Mouse (Mus musculus) heart, embryonic 15.5 days (tissue): ENCODE results near the gene Vrtn. TPM values are rescaled to one million over a fixed set of nuclear protein-coding genes. Genes with fewer than 3 reads are reported as not detected.
A peak's percentile ranks its signal among the peaks of the same experiment; 100 is the strongest.

ENCODE experiments used
- ATAC-seq: fragments of 200-750 bp; cut with Nextera tagmentation; replicated peaks from 2 replicates; pipeline ENCODE4 v1.8.0; 2017; ENCODE audit warnings: low read depth, moderate TSS enrichment; ENCODE audit not compliant: insufficient number of reproducible peaks, insufficient read depth, low FRiP score
- H3K27ac ChIP-seq: fragments of 300-500 bp; sonication (generic); 2 replicates; pipeline ENCODE4 v1.5.1; 2015; ENCODE audit warnings: mild to moderate bottlenecking, inconsistent platforms
- H3K27me3 ChIP-seq: fragments of 300-500 bp; sonication (generic); 2 replicates; pipeline ENCODE4 v1.6.1; 2015; ENCODE audit warnings: inconsistent platforms
- H3K36me3 ChIP-seq: fragments of 300-500 bp; sonication (generic); 2 replicates; pipeline ENCODE4 v1.6.1; 2015; ENCODE audit warnings: mild to moderate bottlenecking, inconsistent platforms
- H3K4me1 ChIP-seq: fragments of 300-500 bp; sonication (generic); replicated peaks from 2 replicates; pipeline ENCODE4 v1.6.1; 2015; ENCODE audit warnings: inconsistent platforms
- H3K4me2 ChIP-seq: fragments of 300-500 bp; sonication (generic); 2 replicates; pipeline ENCODE4 v1.6.1; 2015; ENCODE audit warnings: inconsistent platforms, mild to moderate bottlenecking, moderate library complexity
- H3K4me3 ChIP-seq: fragments of 300-500 bp; sonication (generic); 2 replicates; pipeline ENCODE4 v1.5.1; 2015; ENCODE audit warnings: mild to moderate bottlenecking, inconsistent platforms
- H3K9ac ChIP-seq: fragments of 300-500 bp; sonication (generic); 2 replicates; pipeline ENCODE4 v1.6.1; 2015; ENCODE audit warnings: mild to moderate bottlenecking, inconsistent platforms
- H3K9me3 ChIP-seq: fragments of 300-500 bp; sonication (generic); replicated peaks from 2 replicates; pipeline ENCODE4 v1.6.1; 2016; ENCODE audit warnings: inconsistent platforms
- WGBS: fragments of 180-500 bp; shearing (Covaris S2); methylation state at CpG from one replicate; pipeline ENCODE4 v1.1.7; 2015; ENCODE audit warnings: mixed read lengths; 5-methylcytosine and 5-hydroxymethylcytosine counted together
- polyA plus RNA-seq: library from polyadenylated mRNA; unstranded; fragments of >200 nt; fragmentation: Nextera tagmentation; extraction: Ambion mirVana; gene quantifications from 2 replicates; pipeline ENCODE4 v1.2.1, GENCODE M21; 2015

Vrtn gene
- 0.33 TPM in 1 of 2 replicates, not detected in the other for polyA plus RNA-seq

DNA sequence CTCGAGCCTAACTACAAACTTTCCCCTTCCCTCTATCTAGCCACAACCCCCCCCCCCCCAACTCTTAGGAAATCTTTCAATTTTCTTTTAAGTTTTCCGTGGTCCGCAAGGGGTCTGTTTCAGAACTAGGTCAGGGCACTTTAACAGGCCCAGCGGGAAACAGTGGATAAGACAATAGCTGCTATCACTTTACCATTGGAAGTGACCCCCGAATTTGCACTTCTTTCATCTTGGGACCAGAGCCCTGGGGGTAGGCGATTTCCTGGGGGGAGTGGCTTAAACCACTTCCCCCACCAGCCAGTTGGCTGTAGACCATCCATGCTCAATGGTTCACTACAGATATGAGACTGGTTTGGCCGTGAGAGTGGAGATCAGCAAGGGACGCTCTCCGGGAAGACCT is at the start of gene Vrtn:
Gene Vrtn (plus strand): TSS at position 366 of the 400 bp plus-strand sequence.
- no peak within 1 kb of the TSS for H3K4me2 ChIP-seq
- H3K9me3 ChIP-seq = no peaks in the 10 kb centered on the region
- 11% methylated on average over 9 of the region's 9 CpGs for WGBS
- H3K27ac ChIP-seq = no peak within 1 kb of the TSS
- peaks cover 55% of the 10 kb centered on the region for H3K27me3 ChIP-seq
- no peak for ATAC-seq
- peaks cover 9% of the 10 kb centered on the region; the same call in 1 of the 2 replicates for H3K4me1 ChIP-seq
- H3K4me3 ChIP-seq = 0 out of 2 replicates have a peak within 1 kb of the TSS, but pooled peaks have one; percentile 1
- H3K36me3 ChIP-seq = no peaks in the 10 kb centered on the region
- no peak within 1 kb of the TSS for H3K9ac ChIP-seq

DNA sequence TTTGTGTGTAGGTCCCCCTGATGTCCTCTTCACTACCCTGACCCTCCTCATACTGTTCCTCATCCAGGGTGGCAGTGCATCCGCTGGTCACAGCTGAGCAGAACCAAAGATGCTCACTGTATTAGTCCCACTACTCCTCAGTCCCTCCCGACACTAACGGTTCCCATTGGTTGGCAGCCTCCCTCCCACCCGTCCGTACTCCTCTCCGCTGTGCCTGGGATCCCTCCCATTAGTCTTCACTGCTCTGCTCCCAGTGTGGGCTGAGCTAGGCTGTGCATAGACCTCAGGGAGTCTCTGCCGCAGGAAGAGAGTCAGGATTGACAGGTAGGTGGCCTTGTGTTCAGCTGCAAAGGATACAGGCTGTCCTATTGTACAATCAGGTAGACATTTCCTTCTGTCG is 42.5 kb upstream of the Vrtn start:
- Histone ChIP-seq H3K27me3 (peaks cover 22% of the 10 kb centered on the region), H3K4me2 (no peak overlapping the region), H3K4me3 (no peak overlapping the region), H3K4me1 (no peaks in the 10 kb centered on the region), H3K9me3 (no peaks in the 10 kb centered on the region), H3K9ac (no peak overlapping the region), H3K27ac (no peak overlapping the region), H3K36me3 (no peaks in the 10 kb centered on the region)
- WGBS = 16% methylated on average over 8 of the region's 8 CpGs
- no peak for ATAC-seq

DNA sequence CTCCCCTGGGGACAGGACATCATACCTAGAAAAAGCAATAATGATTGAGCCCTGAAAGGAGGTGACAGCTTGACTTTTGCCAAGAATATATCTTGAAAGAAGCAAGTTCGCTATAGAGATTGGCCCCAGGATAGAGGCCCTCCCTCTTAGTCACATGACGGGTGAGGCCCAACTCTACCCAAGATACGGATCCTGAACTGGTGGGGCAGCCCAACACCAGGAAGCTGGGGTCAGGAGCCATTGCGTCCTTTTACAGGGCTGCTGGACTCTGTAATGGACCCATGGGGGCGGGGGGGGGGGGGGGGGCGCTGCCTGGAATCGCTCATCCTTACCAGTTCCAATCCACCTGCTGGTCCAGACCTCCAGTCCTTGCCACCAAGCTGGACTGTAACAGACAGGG is 36.8 kb upstream of the Vrtn start:
- H3K36me3 ChIP-seq = 0 out of 2 replicates have a peak, but pooled peaks cover 8% of the 10 kb centered on the region
- no peaks in the 10 kb centered on the region for H3K9me3 ChIP-seq
- no peak for ATAC-seq
- no peak overlapping the region for H3K27ac ChIP-seq
- no peak overlapping the region for H3K9ac ChIP-seq
- H3K4me2 ChIP-seq = no peak overlapping the region
- H3K4me1 ChIP-seq = no peaks in the 10 kb centered on the region
- peaks cover 5% of the 10 kb centered on the region; the same call in 1 of the 2 replicates for H3K27me3 ChIP-seq
- 89% methylated on average over 6 of the region's 7 CpGs for whole genome bisulfite sequencing
- H3K4me3 ChIP-seq = no peak overlapping the region

DNA sequence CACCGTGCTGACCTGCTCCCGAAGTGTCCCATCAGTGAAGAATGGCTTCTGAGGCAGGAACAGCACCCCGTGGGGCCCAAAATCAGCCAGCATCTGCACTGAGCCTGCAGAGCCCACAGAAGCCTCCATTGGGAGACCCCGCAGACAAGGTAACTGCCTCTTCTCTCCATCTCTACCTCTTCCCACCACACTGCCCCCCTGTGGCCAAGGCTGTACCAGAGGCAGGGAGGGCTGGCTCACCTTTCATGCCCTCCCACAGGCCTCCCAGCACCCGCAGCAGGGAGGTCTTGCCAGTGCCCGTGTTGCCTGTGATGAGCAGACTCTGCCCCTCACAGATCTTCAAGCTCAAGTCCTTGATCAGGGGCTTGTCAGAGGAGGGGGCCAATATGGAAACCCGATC is 35.0 kb upstream of the Vrtn start:
- H3K27me3 ChIP-seq = no peaks in the 10 kb centered on the region
- H3K4me2 ChIP-seq = no peak overlapping the region
- H3K9me3 ChIP-seq = no peaks in the 10 kb centered on the region
- no peaks in the 10 kb centered on the region for H3K4me1 ChIP-seq
- no peak overlapping the region for H3K4me3 ChIP-seq
- no peak overlapping the region for H3K9ac ChIP-seq
- H3K36me3 ChIP-seq = 0 out of 2 replicates have a peak, but pooled peaks cover 8% of the 10 kb centered on the region
- WGBS = 76% methylated on average over 7 of the region's 7 CpGs
- ATAC-seq = no peak
- no peak overlapping the region for H3K27ac ChIP-seq

DNA sequence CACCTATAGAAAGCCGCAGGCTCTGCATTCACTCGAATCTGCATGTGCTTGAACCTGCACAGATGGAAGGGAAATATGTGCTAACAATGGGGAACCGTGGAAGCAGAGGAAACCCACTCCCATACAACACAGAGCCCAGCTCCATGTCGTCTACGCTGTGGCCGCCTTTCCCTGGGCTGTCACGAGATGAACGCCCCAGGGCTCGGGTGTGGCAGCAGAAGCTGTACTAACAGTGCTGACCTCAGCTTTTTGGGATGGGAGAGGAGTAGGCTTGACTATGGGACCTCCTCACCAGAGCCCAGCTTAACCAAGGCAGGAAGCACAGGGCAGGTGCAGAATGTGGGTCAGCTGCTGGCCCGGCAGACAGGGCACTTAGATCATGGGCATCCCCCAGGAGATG is 29.1 kb upstream of the Vrtn start:
- Histone ChIP-seq H3K4me2 (no peak overlapping the region), H3K36me3 (0 out of 2 replicates have a peak, but pooled peaks cover 4% of the 10 kb centered on the region), H3K27me3 (no peaks in the 10 kb centered on the region), H3K4me1 (0 out of 2 replicates have a peak, but pooled peaks cover 2% of the 10 kb centered on the region), H3K9ac (no peak overlapping the region), H3K9me3 (no peaks in the 10 kb centered on the region), H3K27ac (no peak overlapping the region), H3K4me3 (no peak overlapping the region)
- ATAC-seq = no peak
- 88% methylated on average over 10 of the region's 10 CpGs for WGBS

DNA sequence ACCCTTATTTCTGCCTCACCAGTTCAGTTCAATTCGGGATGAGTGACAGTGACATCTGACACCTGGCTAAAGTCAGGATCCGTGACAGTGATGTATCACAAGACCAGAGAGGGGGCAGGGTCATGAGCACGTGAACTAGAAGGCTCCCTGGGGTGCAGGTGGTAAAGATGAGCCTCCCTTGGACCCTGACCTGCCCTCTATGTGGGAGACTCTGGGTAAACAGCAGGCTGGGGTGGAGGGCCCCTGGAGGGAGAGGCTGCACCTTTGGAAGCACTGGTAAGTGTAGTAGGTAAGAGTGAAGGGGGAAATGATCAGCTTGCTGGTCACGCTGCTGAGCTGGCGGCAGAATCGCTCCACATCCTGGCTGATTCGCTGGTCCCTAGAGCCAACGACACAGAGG is 28.3 kb upstream of the Vrtn start:
- Histone ChIP-seq H3K4me2 (no peak overlapping the region), H3K27ac (no peak overlapping the region), H3K9me3 (no peaks in the 10 kb centered on the region), H3K4me1 (0 out of 2 replicates have a peak, but pooled peaks cover 2% of the 10 kb centered on the region), H3K36me3 (0 out of 2 replicates have a peak, but pooled peaks cover 3% of the 10 kb centered on the region), H3K9ac (no peak overlapping the region), H3K27me3 (no peaks in the 10 kb centered on the region), H3K4me3 (no peak overlapping the region)
- WGBS = 67% methylated on average over 8 of the region's 8 CpGs
- ATAC-seq = no peak

DNA sequence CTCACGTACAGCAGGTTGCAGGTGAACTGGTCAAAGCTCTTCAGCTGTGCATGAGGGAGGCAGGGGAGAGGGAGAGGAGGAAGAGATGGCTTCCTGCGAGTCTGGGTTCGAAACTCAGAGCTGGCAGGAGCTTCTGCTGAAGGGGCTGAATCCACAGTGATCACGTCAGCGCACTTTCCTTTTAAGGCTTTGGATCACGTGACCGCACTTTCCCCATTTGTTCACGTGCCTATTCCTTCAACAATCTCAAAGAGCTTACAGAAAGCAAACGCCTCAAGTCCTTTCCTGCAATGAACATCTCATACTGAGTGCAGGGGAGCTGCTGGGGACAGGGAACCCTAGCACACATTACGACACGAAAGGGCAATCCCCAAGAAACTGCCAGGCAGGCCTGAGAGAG is 26.8 kb upstream of the Vrtn start:
- H3K36me3 ChIP-seq = no peaks in the 10 kb centered on the region
- no peak for ATAC-seq
- H3K4me2 ChIP-seq = no peak overlapping the region
- no peak overlapping the region for H3K4me3 ChIP-seq
- no peak overlapping the region for H3K27ac ChIP-seq
- no peaks in the 10 kb centered on the region for H3K27me3 ChIP-seq
- H3K4me1 ChIP-seq = 0 out of 2 replicates have a peak, but pooled peaks cover 2% of the 10 kb centered on the region
- 85% methylated on average over 11 of the region's 11 CpGs for WGBS
- H3K9me3 ChIP-seq = no peaks in the 10 kb centered on the region
- no peak overlapping the region for H3K9ac ChIP-seq

DNA sequence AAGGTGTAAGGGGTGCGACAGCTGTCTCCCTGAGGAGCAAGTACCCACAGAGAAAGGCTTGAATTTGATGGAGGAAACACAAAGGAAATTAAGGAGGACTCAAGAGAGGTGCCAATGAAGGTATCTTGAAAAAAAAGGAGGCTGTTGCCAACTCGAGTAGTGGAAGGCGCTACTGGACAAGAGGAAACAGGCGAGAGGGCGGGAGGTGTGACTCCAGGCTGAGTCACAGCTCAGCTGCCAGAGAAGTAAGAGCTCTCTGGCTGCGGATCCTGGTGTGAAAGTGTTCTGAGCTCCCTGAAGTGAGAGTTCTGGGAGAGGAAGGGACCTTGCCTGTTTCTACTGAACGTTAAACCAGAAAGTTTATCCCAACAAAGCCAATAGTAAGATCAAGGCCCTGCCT is 26.3 kb upstream of the Vrtn start:
- Histone ChIP-seq H3K27me3 (no peaks in the 10 kb centered on the region), H3K9me3 (no peaks in the 10 kb centered on the region), H3K4me3 (no peak overlapping the region), H3K9ac (no peak overlapping the region), H3K4me2 (no peak overlapping the region), H3K27ac (no peak overlapping the region), H3K4me1 (0 out of 2 replicates have a peak, but pooled peaks cover 2% of the 10 kb centered on the region), H3K36me3 (no peaks in the 10 kb centered on the region)
- WGBS = 43% methylated on average over 7 of the region's 7 CpGs
- ATAC-seq = no peak

DNA sequence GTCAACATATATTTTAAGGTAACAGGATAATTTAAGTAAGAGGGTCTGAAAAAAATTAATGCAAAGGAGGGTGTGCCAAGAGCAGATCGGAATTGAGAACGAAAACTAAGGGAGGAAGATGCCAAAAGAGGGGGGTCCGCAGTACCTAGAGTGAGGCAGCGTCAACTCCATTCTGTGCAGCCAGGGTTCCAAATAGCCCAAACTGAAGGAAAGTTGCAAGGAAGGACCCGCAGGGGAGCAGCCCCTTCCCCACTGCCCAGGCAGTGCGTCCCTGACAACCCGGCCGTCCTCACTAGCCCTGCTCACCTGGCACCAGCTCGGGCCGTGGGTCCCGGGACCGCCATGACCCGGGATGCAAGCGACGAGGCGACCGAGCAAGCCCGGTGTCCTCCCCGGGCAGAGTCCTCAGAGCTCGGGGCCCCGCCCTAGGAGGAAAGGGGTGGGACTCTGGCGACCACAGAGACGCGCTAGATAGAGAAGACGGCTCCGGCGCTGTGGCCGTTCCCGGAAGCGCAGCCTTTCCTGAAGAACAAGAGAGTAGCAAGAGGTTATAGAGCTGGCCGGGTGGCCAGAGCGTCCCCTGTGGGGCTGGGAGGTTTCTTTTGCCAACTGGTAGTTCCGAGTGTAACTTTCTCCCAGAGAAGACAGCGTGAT is 23.7 kb upstream of the Vrtn start, which contains the start of gene Abcd4:
Gene Abcd4 (minus strand): TSS at position 437 of the 654 bp plus-strand sequence.
- Histone ChIP-seq H3K27me3 (no peaks in the 10 kb centered on the region), H3K4me1 (peaks cover 2% of the 10 kb centered on the region; the same call in 1 of the 2 replicates), H3K9me3 (no peaks in the 10 kb centered on the region), H3K4me3 (peak within 1 kb of the TSS; percentile 97), H3K36me3 (no peaks in the 10 kb centered on the region), H3K9ac (peak within 1 kb of the TSS; percentile 96), H3K27ac (peak within 1 kb of the TSS; percentile 68), H3K4me2 (peak within 1 kb of the TSS; percentile 84)
- under 1% methylated on average over 34 of the region's 34 CpGs for WGBS
- peak; percentile 98 for ATAC-seq

DNA sequence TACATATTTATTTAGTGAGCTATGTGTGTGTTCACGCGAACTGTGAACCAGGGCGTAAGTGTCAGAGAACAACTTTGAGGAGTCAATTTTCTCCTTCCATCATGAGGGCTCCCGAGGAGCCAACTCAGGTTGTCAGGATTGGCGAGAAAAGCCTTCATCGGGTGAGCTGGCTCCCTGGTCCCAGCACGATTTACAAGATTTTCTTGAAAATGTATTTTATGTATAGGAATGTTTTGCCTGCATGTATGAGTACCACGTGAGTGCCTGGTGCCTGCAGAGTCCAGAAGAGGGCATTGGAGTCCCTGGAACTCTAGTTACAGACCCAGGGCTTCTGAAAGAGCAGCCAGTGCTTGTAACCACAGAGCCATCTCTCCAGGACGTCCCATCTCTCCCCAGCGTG is 23.2 kb upstream of the Vrtn start:
- 0 out of 2 replicates have a peak, but pooled peaks have one; percentile 27 for ATAC-seq
- Histone ChIP-seq H3K9me3 (no peaks in the 10 kb centered on the region), H3K4me3 (peak overlapping the region; percentile 97), H3K36me3 (no peaks in the 10 kb centered on the region), H3K9ac (peak overlapping the region; percentile 54), H3K27ac (no peak overlapping the region), H3K27me3 (no peaks in the 10 kb centered on the region), H3K4me2 (peak overlapping the region; percentile 84), H3K4me1 (peaks cover 2% of the 10 kb centered on the region; the same call in 1 of the 2 replicates)
- WGBS = 5% methylated on average over 10 of the region's 10 CpGs

DNA sequence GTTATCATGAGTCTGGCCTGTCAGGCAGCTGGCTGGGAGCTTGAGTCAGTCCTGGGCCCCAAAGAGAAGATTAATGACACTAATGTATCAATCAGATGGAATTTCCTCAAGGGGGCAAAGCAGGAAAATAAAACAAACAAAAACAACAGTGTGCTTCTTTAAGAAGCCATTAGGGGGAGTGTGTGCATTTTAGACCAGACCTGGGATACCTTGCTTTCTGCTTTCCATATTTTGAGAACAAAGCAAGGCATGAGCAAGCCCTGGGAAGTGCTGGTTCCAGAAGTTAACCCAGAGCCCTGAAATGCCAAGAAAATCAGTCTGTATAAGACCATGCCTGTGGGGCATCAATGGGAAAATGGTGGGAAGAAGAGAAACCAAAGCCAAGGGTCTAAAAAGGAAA is 19.8 kb upstream of the Vrtn start:
- no peak for ATAC-seq
- Histone ChIP-seq H3K36me3 (no peaks in the 10 kb centered on the region), H3K27ac (no peak overlapping the region), H3K9me3 (no peaks in the 10 kb centered on the region), H3K27me3 (peaks cover 17% of the 10 kb centered on the region), H3K4me3 (no peak overlapping the region), H3K4me2 (no peak overlapping the region), H3K9ac (no peak overlapping the region), H3K4me1 (peaks cover 6% of the 10 kb centered on the region; the same call in 1 of the 2 replicates)

DNA sequence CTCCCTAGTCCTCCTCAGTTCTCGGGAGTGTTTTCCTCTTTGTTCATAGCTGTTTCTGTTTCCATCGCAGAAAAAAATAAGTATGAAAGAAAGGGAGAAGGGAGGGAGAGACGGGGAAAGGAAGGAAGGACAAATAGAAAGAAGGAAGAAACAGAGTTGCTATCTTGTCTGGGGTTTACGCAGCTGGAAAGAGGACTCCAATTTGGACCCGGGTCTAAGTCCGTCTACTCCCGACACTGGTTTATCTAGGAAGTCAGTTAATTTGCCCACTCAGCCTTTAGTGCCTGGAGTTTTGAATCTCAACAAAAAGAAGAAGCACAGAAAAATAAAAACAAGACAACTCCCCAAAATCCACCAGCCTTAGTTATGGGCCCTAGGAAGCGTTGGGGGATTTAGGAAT is 16.2 kb upstream of the Vrtn start:
- Histone ChIP-seq H3K27ac (no peak overlapping the region), H3K4me3 (no peak overlapping the region), H3K9me3 (no peaks in the 10 kb centered on the region), H3K9ac (no peak overlapping the region), H3K36me3 (no peaks in the 10 kb centered on the region), H3K27me3 (peaks cover 25% of the 10 kb centered on the region), H3K4me2 (no peak overlapping the region), H3K4me1 (peaks cover 4% of the 10 kb centered on the region; the same call in 1 of the 2 replicates)
- ATAC-seq = no peak
- WGBS = 31% methylated on average over 8 of the region's 8 CpGs
